Mouse (Mus musculus): ENCODE results near the gene Pdilt. TPM values are rescaled to one million over a fixed set of nuclear protein-coding genes. Genes with fewer than 3 reads are reported as not detected.

Pdilt gene
- not detected in 2 replicates for polyA plus RNA-seq (2015; fragmentation: Nextera tagmentation; extraction: Ambion mirVana)

GRCm38 (mm10) chr7:119523389-119523788 is at the start of gene Pdilt:
Pdilt (minus strand) TSS chr7:119523489.

GRCm38 (mm10) chr7:119554040-119554439 is 30.8 kb upstream of the Pdilt start, which contains the start of gene Acsm2:
Acsm2 (plus strand) TSS chr7:119554340.

GRCm38 (mm10) chr7:119519163-119519562 is 4.1 kb downstream of the Pdilt start, which contains the start of gene Acsm5:
Acsm5 (plus strand) TSS chr7:119519463.

GRCm38 (mm10) chr7:119479256-119479655 is 44.0 kb downstream of the Pdilt start, which contains the start of gene Umod:
Umod (minus strand) TSS chr7:119479282.

DNA sequence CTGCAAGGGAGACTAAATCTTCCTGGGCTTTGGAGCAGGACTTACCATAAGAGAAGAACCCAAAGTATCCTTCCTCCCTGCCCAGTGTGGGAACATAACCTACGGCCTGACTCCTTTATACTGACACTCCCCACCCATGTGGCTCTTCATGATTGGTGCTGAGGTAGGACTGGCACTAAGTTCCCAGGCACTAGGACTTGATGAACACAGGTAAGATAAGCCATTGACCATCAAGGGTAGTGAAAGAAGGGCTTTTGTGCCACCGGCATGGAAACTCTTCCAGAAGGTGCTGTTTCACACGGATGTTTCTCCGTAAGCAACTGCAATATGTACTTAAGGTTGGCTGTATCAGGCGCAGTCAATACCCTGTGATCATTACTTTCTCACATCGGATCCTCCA is 64.1 kb downstream of the Pdilt start, which contains the start of gene Gp2:
Gene Gp2, minus strand, starts transcription at position 101 of the 400 bp plus-strand sequence.

Other genes with a start within 250 kb of the Pdilt start
- 0.85 and 1.5 TPM in 2 replicates for gene Gp2, start 64.2 kb downstream of the Pdilt start, polyA plus RNA-seq (2015; fragmentation: Nextera tagmentation; extraction: Ambion mirVana)
- gene Umod, start 44.2 kb downstream of the Pdilt start, polyA plus RNA-seq (2015; fragmentation: Nextera tagmentation; extraction: Ambion mirVana) = not detected in 2 replicates
- gene Acsm5, start 4.0 kb downstream of the Pdilt start, polyA plus RNA-seq (2015; fragmentation: Nextera tagmentation; extraction: Ambion mirVana) = not detected in 2 replicates
- not detected in 2 replicates for gene Acsm2, start 30.9 kb upstream of the Pdilt start, polyA plus RNA-seq (2015; fragmentation: Nextera tagmentation; extraction: Ambion mirVana)
- gene Acsm1, start 83.5 kb upstream of the Pdilt start, polyA plus RNA-seq (2015; fragmentation: Nextera tagmentation; extraction: Ambion mirVana) = not detected in 2 replicates
- not detected in 2 replicates for gene Acsm4, start 166.5 kb upstream of the Pdilt start, polyA plus RNA-seq (2015; fragmentation: Nextera tagmentation; extraction: Ambion mirVana)
- gene Thumpd1, start 197.3 kb upstream of the Pdilt start, polyA plus RNA-seq (2015; fragmentation: Nextera tagmentation; extraction: Ambion mirVana) = 33.0 and 34.7 TPM in 2 replicates
- 0.13 and 0.39 TPM in 2 replicates for gene Acsm3, start 237.4 kb upstream of the Pdilt start, polyA plus RNA-seq (2015; fragmentation: Nextera tagmentation; extraction: Ambion mirVana)